Mouse (Mus musculus): ENCODE results near the gene Cacnb2. TPM values are rescaled to one million over a fixed set of nuclear protein-coding genes. Genes with fewer than 3 reads are reported as not detected.

The Cacnb2 gene
- polyA plus RNA-seq, 1 experiment from 2014 or later, result 0.95 TPM

DNA sequence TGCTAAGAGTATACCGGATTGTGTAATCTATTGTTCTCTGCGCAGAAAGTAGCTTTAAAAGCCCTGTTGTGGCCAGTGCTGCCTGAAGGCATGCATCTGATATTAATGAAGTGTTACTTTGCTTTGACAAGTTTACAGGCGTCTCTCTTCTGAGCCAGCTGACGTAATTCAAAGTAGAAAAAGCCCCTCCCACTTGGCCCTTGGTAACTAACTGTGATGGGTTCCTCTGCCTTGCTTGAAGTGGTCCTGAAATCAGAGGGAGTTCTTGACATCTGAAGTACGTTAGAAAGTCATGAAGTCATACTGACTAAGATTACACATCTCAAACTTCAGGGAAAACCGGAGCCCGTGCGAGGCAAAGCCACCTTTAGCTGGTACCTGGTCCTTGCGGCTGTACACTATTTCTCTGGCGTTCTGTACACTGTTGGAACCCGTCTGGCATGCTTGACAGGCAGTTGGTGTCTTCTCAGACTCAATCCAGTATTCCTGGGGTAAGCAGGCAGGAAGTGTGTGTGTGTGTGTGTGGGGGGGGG, 221.0 kb downstream of the Cacnb2 start:
- DNase-seq (ENCODE audit: low spot score) (no peak), ATAC-seq (replicated peaks; ENCODE audit: low FRiP score) (no peak)
- Histone ChIP-seq H3K4me1 (replicated peaks; ENCODE audit: control insufficient read depth, insufficient read depth, low read length) (no peaks in the 10 kb centered on the region), H3K4me2 (no peak overlapping the region), H3K27ac (ENCODE audit: low read depth, low read length) (no peak overlapping the region), H3K4me3 (ENCODE audit: low read depth, low read length) (no peak overlapping the region), H3K36me3 (ENCODE audit: control insufficient read depth, insufficient read depth, low read length) (no peaks in the 10 kb centered on the region), H3K27me3 (replicated peaks; ENCODE audit: control insufficient read depth, insufficient read depth, low read length) (no peaks in the 10 kb centered on the region), H3K9ac (ENCODE audit: low read depth, low read length) (no peak overlapping the region), H3K9me3 (ENCODE audit: control insufficient read depth, low read length) (no peaks in the 10 kb centered on the region)
- 54% methylated on average over 11 of the region's 11 CpGs for WGBS

DNA sequence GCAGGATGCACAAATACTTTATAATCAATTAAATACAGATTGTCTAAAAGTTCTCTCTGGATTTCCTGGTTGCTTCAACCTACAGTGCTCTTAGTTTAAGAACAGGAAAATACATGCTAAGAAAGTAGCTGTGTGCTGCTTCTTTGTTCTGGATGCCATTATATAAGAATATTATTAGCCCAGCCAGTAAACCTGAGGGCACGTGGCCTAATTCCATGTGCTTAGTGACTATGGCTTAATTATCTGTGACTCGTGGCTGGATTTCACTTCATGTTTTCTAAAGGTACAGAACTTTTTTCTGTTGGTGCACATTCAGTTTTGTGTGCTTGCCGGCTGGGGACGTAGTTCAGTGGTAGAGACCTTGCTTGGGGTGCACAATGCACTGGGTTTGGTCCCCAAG, 222.3 kb downstream of the Cacnb2 start:
- no peak overlapping the region for H3K9ac ChIP-seq (ENCODE audit: low read depth, low read length)
- DNase-seq (ENCODE audit: low spot score) (no peak), ATAC-seq (replicated peaks; ENCODE audit: low FRiP score) (no peak)
- no peak overlapping the region for H3K4me2 ChIP-seq
- no peaks in the 10 kb centered on the region for H3K4me1 ChIP-seq (replicated peaks; ENCODE audit: control insufficient read depth, insufficient read depth, low read length)
- no peak overlapping the region for H3K4me3 ChIP-seq (ENCODE audit: low read depth, low read length)
- H3K27ac ChIP-seq (ENCODE audit: low read depth, low read length), result no peak overlapping the region
- WGBS, result 74% methylated on average over 4 of the region's 4 CpGs
- H3K36me3 ChIP-seq (ENCODE audit: control insufficient read depth, insufficient read depth, low read length), result no peaks in the 10 kb centered on the region
- no peaks in the 10 kb centered on the region for H3K27me3 ChIP-seq (replicated peaks; ENCODE audit: control insufficient read depth, insufficient read depth, low read length)
- no peaks in the 10 kb centered on the region for H3K9me3 ChIP-seq (ENCODE audit: control insufficient read depth, low read length)

DNA sequence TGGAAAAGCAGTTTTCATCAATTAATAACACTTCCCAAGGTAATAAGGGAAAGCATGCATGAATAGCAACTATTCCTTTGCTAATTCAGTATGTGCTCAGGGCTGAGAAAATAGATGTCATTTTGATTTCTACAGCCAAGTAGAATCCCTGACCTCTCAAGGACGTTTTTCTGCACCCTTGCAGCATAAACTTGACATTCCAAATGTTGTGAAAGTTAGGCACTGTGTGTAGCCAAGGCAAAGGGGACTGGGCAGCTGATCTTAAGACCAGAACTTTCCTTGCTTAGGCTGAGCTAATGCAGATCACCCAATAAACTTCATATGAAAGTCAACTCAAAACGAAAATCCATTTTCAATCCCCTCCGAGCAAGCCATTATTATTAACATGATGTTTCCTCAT, 226.6 kb downstream of the Cacnb2 start:
- no peak overlapping the region for H3K27ac ChIP-seq (ENCODE audit: low read depth, low read length)
- no peak for ATAC-seq (replicated peaks; ENCODE audit: low FRiP score)
- no peaks in the 10 kb centered on the region for H3K36me3 ChIP-seq (ENCODE audit: control insufficient read depth, insufficient read depth, low read length)
- H3K4me2 ChIP-seq, result no peak overlapping the region
- no peak for DNase-seq (ENCODE audit: low spot score)
- no peaks in the 10 kb centered on the region for H3K4me1 ChIP-seq (replicated peaks; ENCODE audit: control insufficient read depth, insufficient read depth, low read length)
- no peaks in the 10 kb centered on the region for H3K27me3 ChIP-seq (replicated peaks; ENCODE audit: control insufficient read depth, insufficient read depth, low read length)
- no peak overlapping the region for H3K9ac ChIP-seq (ENCODE audit: low read depth, low read length)
- 60% methylated on average over 3 of the region's 3 CpGs for WGBS
- H3K4me3 ChIP-seq (ENCODE audit: low read depth, low read length), result no peak overlapping the region
- H3K9me3 ChIP-seq (ENCODE audit: control insufficient read depth, low read length), result no peaks in the 10 kb centered on the region

DNA sequence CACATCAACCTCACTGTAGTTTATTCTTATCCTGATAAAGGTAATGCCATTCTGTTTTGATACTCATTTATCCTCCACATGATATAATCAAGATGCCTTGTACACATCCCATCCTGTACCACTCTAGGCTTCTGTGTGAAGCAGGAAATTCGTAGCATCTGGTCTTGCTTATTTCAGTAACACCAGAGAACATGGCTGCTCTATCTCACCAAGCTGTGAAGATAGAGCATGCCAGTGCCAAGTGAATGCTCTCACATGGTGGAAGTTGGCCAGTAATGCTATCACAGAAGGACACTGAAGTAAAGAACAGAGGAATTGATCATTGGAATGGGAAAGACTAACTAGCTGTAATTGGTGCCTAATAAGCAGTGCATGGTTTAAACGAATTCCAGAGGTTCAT, 228.4 kb downstream of the Cacnb2 start:
- no peaks in the 10 kb centered on the region for H3K27me3 ChIP-seq (replicated peaks; ENCODE audit: control insufficient read depth, insufficient read depth, low read length)
- DNase-seq (ENCODE audit: low spot score) (no peak), ATAC-seq (replicated peaks; ENCODE audit: low FRiP score) (no peak)
- no peak overlapping the region for H3K27ac ChIP-seq (ENCODE audit: low read depth, low read length)
- H3K36me3 ChIP-seq (ENCODE audit: control insufficient read depth, insufficient read depth, low read length), result no peaks in the 10 kb centered on the region
- H3K9ac ChIP-seq (ENCODE audit: low read depth, low read length), result no peak overlapping the region
- no peaks in the 10 kb centered on the region for H3K9me3 ChIP-seq (ENCODE audit: control insufficient read depth, low read length)
- H3K4me3 ChIP-seq (ENCODE audit: low read depth, low read length), result no peak overlapping the region
- no peak overlapping the region for H3K4me2 ChIP-seq
- H3K4me1 ChIP-seq (replicated peaks; ENCODE audit: control insufficient read depth, insufficient read depth, low read length), result no peaks in the 10 kb centered on the region
- 64% methylated on average over 2 of the region's 2 CpGs for WGBS

DNA sequence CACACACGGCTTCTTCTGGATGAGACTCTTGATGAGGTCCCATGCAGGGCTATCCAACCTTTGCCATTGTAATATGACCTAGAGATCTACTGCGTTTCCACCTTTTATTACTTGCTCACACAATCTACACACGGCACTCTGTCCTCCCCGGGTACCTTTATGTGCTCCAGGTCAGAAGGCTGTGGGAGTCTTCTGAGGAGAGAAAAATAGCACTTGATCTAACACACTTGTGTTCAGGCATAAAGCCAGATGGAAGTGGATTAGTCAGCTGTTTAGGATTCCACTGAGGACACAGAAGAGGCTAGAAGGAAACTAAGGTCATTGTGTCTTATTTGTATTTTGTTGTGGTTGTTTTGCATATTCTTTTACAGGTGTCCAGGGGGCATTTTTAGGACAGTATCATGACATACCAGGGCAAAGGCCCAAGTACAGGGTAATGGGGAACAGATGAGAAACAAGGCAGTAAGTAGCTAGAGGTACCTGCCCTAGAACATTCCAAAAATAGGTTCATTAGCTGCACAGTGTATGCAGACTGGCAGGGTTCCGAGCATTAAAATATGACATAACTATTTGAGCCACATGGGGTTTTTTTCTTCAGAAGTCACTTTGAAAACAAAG, 231.9 kb downstream of the Cacnb2 start:
- H3K4me1 ChIP-seq (replicated peaks; ENCODE audit: control insufficient read depth, insufficient read depth, low read length), result no peaks in the 10 kb centered on the region

DNA sequence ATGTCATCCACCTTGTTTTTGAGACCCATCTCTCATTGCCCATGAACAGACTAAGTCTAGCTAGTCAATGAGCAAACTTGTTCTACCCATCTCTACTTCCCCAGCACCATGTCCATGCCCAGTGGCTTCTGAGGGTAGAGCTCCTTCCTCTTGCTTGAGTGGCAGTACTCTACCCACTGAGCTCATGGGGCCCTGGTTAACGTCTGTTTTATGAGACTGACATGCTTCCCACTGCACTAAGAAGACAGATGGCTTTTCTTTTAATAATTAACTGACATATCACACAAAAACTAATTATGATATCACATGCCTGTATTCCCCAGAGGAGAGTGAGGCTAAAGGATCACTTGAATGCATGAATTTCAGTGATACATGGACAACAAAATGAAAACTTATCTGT, 238.4 kb downstream of the Cacnb2 start:
- no peaks in the 10 kb centered on the region for H3K27me3 ChIP-seq (replicated peaks; ENCODE audit: control insufficient read depth, insufficient read depth, low read length)
- no peaks in the 10 kb centered on the region for H3K4me1 ChIP-seq (replicated peaks; ENCODE audit: control insufficient read depth, insufficient read depth, low read length)
- no peaks in the 10 kb centered on the region for H3K9me3 ChIP-seq (ENCODE audit: control insufficient read depth, low read length)
- no peak overlapping the region for H3K4me2 ChIP-seq
- no peak overlapping the region for H3K27ac ChIP-seq (ENCODE audit: low read depth, low read length)
- no peak overlapping the region for H3K9ac ChIP-seq (ENCODE audit: low read depth, low read length)
- no peak for ATAC-seq (replicated peaks; ENCODE audit: low FRiP score)
- no peaks in the 10 kb centered on the region for H3K36me3 ChIP-seq (ENCODE audit: control insufficient read depth, insufficient read depth, low read length)
- 63% methylated on average over 1 of the region's 1 CpGs for WGBS
- no peak overlapping the region for H3K4me3 ChIP-seq (ENCODE audit: low read depth, low read length)
- no peak for DNase-seq (ENCODE audit: low spot score)

More for the DNA sequence above, 231.9 kb downstream of the Cacnb2 start:
- DNase-seq (ENCODE audit: low spot score), result no peak
- Histone ChIP-seq H3K27me3 (replicated peaks; ENCODE audit: control insufficient read depth, insufficient read depth, low read length) (no peaks in the 10 kb centered on the region), H3K4me3 (ENCODE audit: low read depth, low read length) (no peak overlapping the region), H3K9me3 (ENCODE audit: control insufficient read depth, low read length) (no peaks in the 10 kb centered on the region), H3K27ac (ENCODE audit: low read depth, low read length) (no peak overlapping the region), H3K9ac (ENCODE audit: low read depth, low read length) (no peak overlapping the region), H3K4me2 (no peak overlapping the region), H3K36me3 (ENCODE audit: control insufficient read depth, insufficient read depth, low read length) (no peaks in the 10 kb centered on the region)
- 76% methylated on average over 5 of the region's 5 CpGs for WGBS
- ATAC-seq (replicated peaks; ENCODE audit: low FRiP score), result no peak

DNA sequence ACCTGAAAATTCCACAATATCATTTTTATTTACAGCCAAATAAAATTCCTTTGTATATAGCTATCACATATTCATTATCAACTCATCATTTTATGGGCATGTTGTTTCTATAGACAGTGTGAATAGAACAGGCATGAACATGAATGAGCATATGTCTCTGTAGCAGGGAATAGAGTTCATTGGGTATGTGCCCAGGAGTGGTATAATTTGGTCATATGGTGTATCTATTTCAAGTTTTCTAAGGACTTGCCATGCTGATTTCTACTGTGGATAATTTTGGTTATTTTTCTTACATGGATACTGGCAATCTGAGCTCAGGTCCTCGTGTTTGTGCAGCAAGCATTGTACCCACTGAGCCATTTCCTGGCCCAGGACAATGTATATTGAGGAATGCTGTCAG, 243.8 kb downstream of the Cacnb2 start:
- Histone ChIP-seq H3K27me3 (replicated peaks; ENCODE audit: control insufficient read depth, insufficient read depth, low read length) (no peaks in the 10 kb centered on the region), H3K4me3 (ENCODE audit: low read depth, low read length) (no peak overlapping the region), H3K9me3 (ENCODE audit: control insufficient read depth, low read length) (no peaks in the 10 kb centered on the region), H3K4me1 (replicated peaks; ENCODE audit: control insufficient read depth, insufficient read depth, low read length) (no peaks in the 10 kb centered on the region), H3K9ac (ENCODE audit: low read depth, low read length) (no peak overlapping the region), H3K4me2 (no peak overlapping the region), H3K27ac (ENCODE audit: low read depth, low read length) (no peak overlapping the region), H3K36me3 (ENCODE audit: control insufficient read depth, insufficient read depth, low read length) (no peaks in the 10 kb centered on the region)
- DNase-seq (ENCODE audit: low spot score), result no peak
- no peak for ATAC-seq (replicated peaks; ENCODE audit: low FRiP score)
- 48% methylated on average over 1 of the region's 1 CpGs for WGBS

DNA sequence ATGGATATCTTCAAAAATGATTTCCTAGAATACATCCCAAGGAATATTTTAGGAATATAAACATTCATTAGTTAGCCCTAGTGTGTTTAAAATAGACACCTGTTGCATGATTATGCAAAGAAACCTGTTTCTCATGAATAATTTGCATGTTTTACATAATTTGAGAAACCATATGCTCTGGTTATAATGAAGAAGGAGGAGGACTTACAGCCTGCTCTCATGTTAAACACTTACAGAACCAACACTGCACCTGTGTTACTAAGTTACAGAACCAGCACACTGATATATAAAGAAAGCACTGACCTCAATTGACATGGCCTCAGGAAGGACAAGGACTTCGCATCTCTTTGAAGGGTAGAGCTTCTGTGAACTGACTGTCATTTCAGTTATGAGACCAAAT, 244.3 kb downstream of the Cacnb2 start:
- Histone ChIP-seq H3K4me2 (no peak overlapping the region), H3K27me3 (replicated peaks; ENCODE audit: control insufficient read depth, insufficient read depth, low read length) (no peaks in the 10 kb centered on the region), H3K36me3 (ENCODE audit: control insufficient read depth, insufficient read depth, low read length) (no peaks in the 10 kb centered on the region), H3K4me1 (replicated peaks; ENCODE audit: control insufficient read depth, insufficient read depth, low read length) (no peaks in the 10 kb centered on the region), H3K27ac (ENCODE audit: low read depth, low read length) (no peak overlapping the region), H3K9ac (ENCODE audit: low read depth, low read length) (no peak overlapping the region), H3K9me3 (ENCODE audit: control insufficient read depth, low read length) (no peaks in the 10 kb centered on the region), H3K4me3 (ENCODE audit: low read depth, low read length) (no peak overlapping the region)
- ATAC-seq (replicated peaks; ENCODE audit: low FRiP score), result no peak
- DNase-seq (ENCODE audit: low spot score), result no peak
- WGBS, result 87% methylated on average over 1 of the region's 1 CpGs

DNA sequence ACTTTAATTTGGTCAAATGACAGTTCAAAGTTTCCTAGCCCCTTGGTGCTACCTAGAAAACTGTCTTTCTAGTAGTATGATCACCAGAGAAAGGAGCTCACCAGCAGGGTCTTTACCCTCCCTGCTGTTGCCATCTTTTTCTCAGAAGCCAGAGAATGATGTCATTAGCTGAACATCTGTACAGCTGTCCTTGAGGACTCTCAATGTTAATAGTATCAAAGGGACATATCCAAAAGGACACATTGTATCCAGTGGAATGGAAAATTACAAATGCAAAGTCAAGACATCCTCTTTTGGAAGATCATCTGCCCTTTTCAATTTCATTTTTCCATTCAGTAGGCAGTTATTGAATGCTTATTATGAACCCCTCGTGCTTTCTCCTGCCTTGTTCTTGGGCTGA, 247.9 kb downstream of the Cacnb2 start:
- H3K4me2 ChIP-seq, result no peak overlapping the region
- H3K4me3 ChIP-seq (ENCODE audit: low read depth, low read length), result no peak overlapping the region
- DNase-seq (ENCODE audit: low spot score) (no peak), ATAC-seq (replicated peaks; ENCODE audit: low FRiP score) (no peak)
- no peak overlapping the region for H3K9ac ChIP-seq (ENCODE audit: low read depth, low read length)
- no peaks in the 10 kb centered on the region for H3K4me1 ChIP-seq (replicated peaks; ENCODE audit: control insufficient read depth, insufficient read depth, low read length)
- no peaks in the 10 kb centered on the region for H3K9me3 ChIP-seq (ENCODE audit: control insufficient read depth, low read length)
- no peak overlapping the region for H3K27ac ChIP-seq (ENCODE audit: low read depth, low read length)
- WGBS, result 71% methylated on average over 1 of the region's 1 CpGs
- no peaks in the 10 kb centered on the region for H3K36me3 ChIP-seq (ENCODE audit: control insufficient read depth, insufficient read depth, low read length)
- H3K27me3 ChIP-seq (replicated peaks; ENCODE audit: control insufficient read depth, insufficient read depth, low read length), result no peaks in the 10 kb centered on the region

Data from liver, embryonic 11.5 days (tissue).